Mouse (Mus musculus): ENCODE data around the gene Cdc45. TPM values are rescaled to one million over a fixed set of nuclear protein-coding genes. Genes with fewer than 3 reads are reported as not detected.

Cdc45 gene
- polyA plus RNA-seq, 1 experiment: not detected

DNA sequence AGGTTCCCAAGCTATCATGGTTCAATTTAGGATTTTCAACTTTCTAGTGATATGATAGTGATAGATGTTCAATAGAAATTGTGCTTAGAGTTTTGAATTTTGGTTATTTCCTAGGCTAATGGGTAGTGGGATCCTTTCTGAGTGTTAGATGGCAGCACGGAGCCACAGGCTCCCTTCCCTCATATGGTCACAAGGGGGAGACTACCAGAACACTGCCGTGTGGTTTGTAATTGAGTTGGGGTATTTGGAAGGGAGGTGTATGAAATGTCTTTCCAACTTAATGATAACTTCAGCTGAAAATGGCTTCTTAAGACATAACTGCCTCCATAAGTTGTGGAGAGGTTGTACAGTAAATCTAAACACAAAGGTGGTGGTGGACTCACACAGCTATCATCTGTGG lies 21.7 kb upstream of the Cdc45 start:
- WGBS: 75% methylated on average over 2 of the region's 2 CpGs
- Histone ChIP-seq H3K4me1 (ENCODE audit: control insufficient read depth, insufficient read depth, low read length) (no peaks in the 10 kb centered on the region), H3K4me3 (ENCODE audit: insufficient read depth, low read depth, low read length) (no peak overlapping the region), H3K27ac (ENCODE audit: insufficient read depth, low read depth, low read length) (no peak overlapping the region)
- TF ChIP-seq POLR2A (IDR thresholded peaks at IDR 0.05; ENCODE audit: insufficient read depth, low read depth, low read length) (no peak), CTCF (IDR thresholded peaks at IDR 0.05; ENCODE audit: insufficient read depth, low read depth, low read length) (no peak)

GRCm38 (mm10) chr16:18829102-18829501 lies 17.3 kb upstream of the Cdc45 start:
- WGBS: 83% methylated on average over 6 of the region's 6 CpGs
- TF ChIP-seq CTCF (IDR thresholded peaks at IDR 0.05; ENCODE audit: insufficient read depth, low read depth, low read length) (no peak), POLR2A (IDR thresholded peaks at IDR 0.05; ENCODE audit: insufficient read depth, low read depth, low read length) (no peak)
- no peaks in the 10 kb centered on the region for H3K4me1 ChIP-seq (ENCODE audit: control insufficient read depth, insufficient read depth, low read length)

DNA sequence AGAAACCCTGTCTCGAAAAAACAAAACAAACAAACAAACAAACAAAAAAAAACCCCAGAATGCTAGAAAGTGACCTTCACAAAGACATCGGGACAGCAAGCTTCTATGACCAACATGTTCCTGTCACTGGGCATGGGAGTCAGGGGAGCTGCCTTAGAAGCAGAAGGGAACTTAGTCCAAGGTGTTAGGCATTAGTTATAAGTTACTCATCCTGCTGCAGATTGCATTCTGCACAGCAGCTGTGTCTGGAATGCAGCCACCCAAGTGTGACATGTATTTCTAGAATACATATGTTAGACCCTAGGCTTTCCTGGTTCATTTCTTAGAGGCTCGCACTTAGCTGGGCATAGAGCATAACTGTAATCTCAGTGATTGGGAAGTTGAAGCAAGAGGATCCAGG lies 16.8 kb upstream of the Cdc45 start:
- Histone ChIP-seq H3K27ac (ENCODE audit: insufficient read depth, low read depth, low read length) (no peak overlapping the region), H3K4me1 (ENCODE audit: control insufficient read depth, insufficient read depth, low read length) (no peaks in the 10 kb centered on the region), H3K4me3 (ENCODE audit: insufficient read depth, low read depth, low read length) (no peak overlapping the region)
- 93% methylated on average over 3 of the region's 3 CpGs for WGBS
- TF ChIP-seq POLR2A (IDR thresholded peaks at IDR 0.05; ENCODE audit: insufficient read depth, low read depth, low read length) (no peak), CTCF (IDR thresholded peaks at IDR 0.05; ENCODE audit: insufficient read depth, low read depth, low read length) (no peak)

More at GRCm38 (mm10) chr16:18829102-18829501, 17.3 kb upstream of the Cdc45 start:
- Histone ChIP-seq H3K4me3 (ENCODE audit: insufficient read depth, low read depth, low read length) (no peak overlapping the region), H3K27ac (ENCODE audit: insufficient read depth, low read depth, low read length) (no peak overlapping the region)

DNA sequence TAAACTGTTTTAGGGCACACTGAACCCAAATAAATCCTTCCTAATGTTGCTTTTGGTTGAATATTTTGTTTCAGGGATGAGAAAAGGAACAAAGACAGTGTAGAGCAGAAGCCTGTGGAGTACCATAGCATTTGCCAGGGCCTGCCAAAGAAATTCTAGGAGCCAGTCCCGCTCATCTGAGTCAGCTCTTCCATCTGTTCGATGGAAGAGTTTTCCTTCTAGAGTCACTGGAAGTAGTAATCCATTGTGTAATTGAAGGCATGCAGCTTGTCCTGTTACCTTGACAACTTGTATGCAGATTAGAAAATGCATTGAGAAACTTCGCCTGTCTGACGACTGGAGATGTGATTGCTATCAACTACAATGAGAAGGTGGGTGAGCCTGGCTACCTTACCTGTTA lies 11.1 kb upstream of the Cdc45 start:
- Histone ChIP-seq H3K4me1 (ENCODE audit: control insufficient read depth, insufficient read depth, low read length) (no peaks in the 10 kb centered on the region), H3K27ac (ENCODE audit: insufficient read depth, low read depth, low read length) (no peak overlapping the region), H3K4me3 (ENCODE audit: insufficient read depth, low read depth, low read length) (no peak overlapping the region)
- TF ChIP-seq CTCF (IDR thresholded peaks at IDR 0.05; ENCODE audit: insufficient read depth, low read depth, low read length): no peak
- TF ChIP-seq POLR2A (IDR thresholded peaks at IDR 0.05; ENCODE audit: insufficient read depth, low read depth, low read length): no peak
- 57% methylated on average over 4 of the region's 4 CpGs for WGBS

DNA sequence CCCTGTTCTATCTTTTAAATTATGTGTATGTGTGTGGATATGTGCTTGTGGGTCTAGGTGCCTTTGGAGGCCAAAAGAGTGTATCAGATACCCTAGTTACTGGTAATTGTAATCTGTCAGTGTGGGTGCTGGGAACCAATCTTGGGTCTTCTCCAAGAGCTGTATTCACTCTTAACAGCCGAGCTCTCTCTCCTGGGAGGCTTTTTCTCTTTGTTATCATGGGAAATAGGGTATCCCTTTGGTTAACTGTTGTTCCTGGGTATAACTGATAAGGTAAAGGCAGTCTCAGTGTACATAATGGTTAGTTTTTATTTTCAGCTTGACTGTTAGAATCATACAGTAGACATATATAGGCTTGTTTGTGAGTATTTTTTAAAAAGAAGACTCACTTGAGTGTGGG lies 10.6 kb upstream of the Cdc45 start:
- TF ChIP-seq CTCF (IDR thresholded peaks at IDR 0.05; ENCODE audit: insufficient read depth, low read depth, low read length) (no peak), POLR2A (IDR thresholded peaks at IDR 0.05; ENCODE audit: insufficient read depth, low read depth, low read length) (no peak)
- WGBS: 51% methylated on average over 1 of the region's 1 CpGs
- Histone ChIP-seq H3K4me3 (ENCODE audit: insufficient read depth, low read depth, low read length) (no peak overlapping the region), H3K4me1 (ENCODE audit: control insufficient read depth, insufficient read depth, low read length) (no peaks in the 10 kb centered on the region), H3K27ac (ENCODE audit: insufficient read depth, low read depth, low read length) (no peak overlapping the region)

GRCm38 (mm10) chr16:18812385-18812910 lies 661 bp upstream of the Cdc45 start:
- Histone ChIP-seq H3K4me1 (ENCODE audit: control insufficient read depth, insufficient read depth, low read length) (peaks cover 4% of the 10 kb centered on the region), H3K4me3 (ENCODE audit: insufficient read depth, low read depth, low read length) (peak overlapping the region; percentile 82), H3K27ac (ENCODE audit: insufficient read depth, low read depth, low read length) (no peak overlapping the region)
- TF ChIP-seq CTCF (IDR thresholded peaks at IDR 0.05; ENCODE audit: insufficient read depth, low read depth, low read length): no peak
- peak; percentile 3; the same call in 1 of the 2 replicates for TF ChIP-seq POLR2A (IDR thresholded peaks at IDR 0.05; ENCODE audit: insufficient read depth, low read depth, low read length)
- WGBS: 2% methylated on average over 31 of the region's 31 CpGs

DNA sequence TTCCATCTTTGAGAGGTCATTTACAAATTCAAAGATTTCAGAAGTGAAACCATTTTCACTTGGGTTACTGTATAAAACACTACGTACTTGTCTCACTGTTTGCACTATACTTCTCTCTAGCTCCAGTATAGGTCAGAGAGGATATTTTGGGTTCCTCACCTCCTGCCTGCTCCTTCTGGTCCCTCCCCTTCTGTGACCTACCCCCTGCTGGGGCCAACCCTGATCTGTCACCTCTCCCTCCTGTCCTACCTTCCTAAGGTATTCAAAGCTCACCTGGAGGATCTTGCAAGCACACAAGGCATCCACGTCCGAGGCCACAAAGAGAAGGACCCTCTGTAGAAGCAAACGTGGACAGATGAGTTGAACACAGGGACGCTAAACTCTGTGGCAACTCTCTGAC lies 755 bp downstream of the Cdc45 start:
- H3K4me1 ChIP-seq (ENCODE audit: control insufficient read depth, insufficient read depth, low read length): peaks cover 4% of the 10 kb centered on the region
- H3K27ac ChIP-seq (ENCODE audit: insufficient read depth, low read depth, low read length): no peak overlapping the region
- 5% methylated on average over 5 of the region's 5 CpGs for WGBS
- no peak for TF ChIP-seq POLR2A (IDR thresholded peaks at IDR 0.05; ENCODE audit: insufficient read depth, low read depth, low read length)
- TF ChIP-seq CTCF (IDR thresholded peaks at IDR 0.05; ENCODE audit: insufficient read depth, low read depth, low read length): no peak
- peak overlapping the region; percentile 82 for H3K4me3 ChIP-seq (ENCODE audit: insufficient read depth, low read depth, low read length)

DNA sequence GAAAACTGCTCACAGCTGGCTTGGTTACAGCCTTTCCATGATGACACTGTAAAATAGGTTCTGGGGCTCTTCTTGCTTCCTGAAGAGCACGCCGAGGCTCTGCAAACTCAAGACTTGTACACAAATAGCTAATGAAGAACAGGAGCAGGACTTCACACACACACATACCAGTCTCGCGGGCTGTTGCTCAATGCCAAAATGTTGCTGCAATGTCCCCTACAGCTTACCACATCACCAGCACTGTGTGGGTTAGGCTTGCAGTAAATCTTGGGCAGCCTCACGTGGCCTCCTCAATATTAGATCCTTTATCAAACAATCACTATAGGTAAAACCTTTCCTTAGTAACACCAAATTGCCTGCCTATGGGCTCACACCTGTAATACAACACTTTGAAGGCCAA lies 2.8 kb downstream of the Cdc45 start:
- Histone ChIP-seq H3K27ac (ENCODE audit: insufficient read depth, low read depth, low read length) (no peak overlapping the region), H3K4me3 (ENCODE audit: insufficient read depth, low read depth, low read length) (no peak overlapping the region), H3K4me1 (ENCODE audit: control insufficient read depth, insufficient read depth, low read length) (peaks cover 4% of the 10 kb centered on the region)
- TF ChIP-seq CTCF (IDR thresholded peaks at IDR 0.05; ENCODE audit: insufficient read depth, low read depth, low read length) (no peak), POLR2A (IDR thresholded peaks at IDR 0.05; ENCODE audit: insufficient read depth, low read depth, low read length) (no peak)
- WGBS: 92% methylated on average over 5 of the region's 5 CpGs

GRCm38 (mm10) chr16:18805746-18806145 lies 6.0 kb downstream of the Cdc45 start:
- H3K27ac ChIP-seq (ENCODE audit: insufficient read depth, low read depth, low read length): no peak overlapping the region
- H3K4me3 ChIP-seq (ENCODE audit: insufficient read depth, low read depth, low read length): no peak overlapping the region
- 48% methylated on average over 2 of the region's 2 CpGs for WGBS
- TF ChIP-seq POLR2A (IDR thresholded peaks at IDR 0.05; ENCODE audit: insufficient read depth, low read depth, low read length): no peak
- TF ChIP-seq CTCF (IDR thresholded peaks at IDR 0.05; ENCODE audit: insufficient read depth, low read depth, low read length): no peak
- no peaks in the 10 kb centered on the region for H3K4me1 ChIP-seq (ENCODE audit: control insufficient read depth, insufficient read depth, low read length)

GRCm38 (mm10) chr16:18798841-18799240 lies 12.9 kb downstream of the Cdc45 start:
- TF ChIP-seq POLR2A (IDR thresholded peaks at IDR 0.05; ENCODE audit: insufficient read depth, low read depth, low read length) (no peak), CTCF (IDR thresholded peaks at IDR 0.05; ENCODE audit: insufficient read depth, low read depth, low read length) (0 out of 2 replicates have a peak, but pooled peaks have one; percentile 23)
- Histone ChIP-seq H3K27ac (ENCODE audit: insufficient read depth, low read depth, low read length) (no peak overlapping the region), H3K4me3 (ENCODE audit: insufficient read depth, low read depth, low read length) (no peak overlapping the region), H3K4me1 (ENCODE audit: control insufficient read depth, insufficient read depth, low read length) (no peaks in the 10 kb centered on the region)
- 42% methylated on average over 2 of the region's 2 CpGs for WGBS
